Mouse (Mus musculus): ENCODE results near the gene Zc3h10. TPM values are rescaled to one million over a fixed set of nuclear protein-coding genes. Genes with fewer than 3 reads are reported as not detected.

Gene Zc3h10
- polyA plus RNA-seq, 1 experiment from 2014 or later, result 11.3 TPM

DNA sequence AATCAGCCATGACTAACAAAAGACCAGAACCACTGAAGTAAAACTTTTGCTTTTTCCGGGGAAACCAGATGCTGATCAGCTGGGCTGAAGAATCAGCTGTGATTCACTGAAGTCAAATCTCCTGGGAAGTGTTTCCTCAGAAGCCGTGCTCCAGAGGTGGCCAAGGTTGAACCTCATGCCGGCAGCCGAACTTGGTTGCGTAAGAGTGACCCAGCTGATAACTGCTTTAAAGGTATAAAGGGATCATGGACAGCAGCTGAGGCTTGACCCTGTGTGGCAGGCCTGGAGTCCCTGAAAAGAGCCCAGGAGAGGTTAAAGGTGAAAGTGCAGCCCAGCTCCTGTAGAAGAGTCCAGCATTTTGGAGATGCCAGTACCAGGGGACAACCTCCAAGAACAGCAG, 45.2 kb downstream of the Zc3h10 start:
- Histone ChIP-seq H3K36me3 (ENCODE audit: control insufficient read depth, insufficient read depth, low read length) (no peaks in the 10 kb centered on the region), H3K4me2 (ENCODE audit: low read length) (no peak overlapping the region), H3K4me1 (replicated peaks; ENCODE audit: control insufficient read depth, insufficient read depth, low read length) (peaks cover 11% of the 10 kb centered on the region), H3K4me3 (ENCODE audit: low read depth, low read length) (no peak overlapping the region), H3K9me3 (ENCODE audit: control insufficient read depth, low read length) (no peaks in the 10 kb centered on the region), H3K9ac (ENCODE audit: low read length) (no peak overlapping the region), H3K27me3 (replicated peaks; ENCODE audit: control insufficient read depth, insufficient read depth, low read length) (no peaks in the 10 kb centered on the region), H3K27ac (ENCODE audit: low read depth) (peak overlapping the region; percentile 27; the same call in 1 of the 2 replicates)
- 59% methylated on average over 5 of the region's 5 CpGs for WGBS
- DNase-seq (ENCODE audit: low spot score) (no peak), ATAC-seq (replicated peaks; ENCODE audit: low FRiP score, low TSS enrichment, low read depth) (no peak)

- ATAC-seq (replicated peaks; ENCODE audit: low FRiP score, low TSS enrichment, low read depth), result peak; percentile 48
- H3K4me2 ChIP-seq (ENCODE audit: low read length), result peak overlapping the region; percentile 70
- H3K4me1 ChIP-seq (replicated peaks; ENCODE audit: control insufficient read depth, insufficient read depth, low read length), result peaks cover 20% of the 10 kb centered on the region
- no peaks in the 10 kb centered on the region for H3K36me3 ChIP-seq (ENCODE audit: control insufficient read depth, insufficient read depth, low read length)
- peak overlapping the region; percentile 74 for H3K27ac ChIP-seq (ENCODE audit: low read depth)
- DNase-seq (ENCODE audit: low spot score), result peak; percentile 85
- H3K9me3 ChIP-seq (ENCODE audit: control insufficient read depth, low read length), result no peaks in the 10 kb centered on the region
- H3K9ac ChIP-seq (ENCODE audit: low read length), result peak overlapping the region; percentile 61
- peak overlapping the region; percentile 58 for H3K4me3 ChIP-seq (ENCODE audit: low read depth, low read length)
- WGBS, result 3% methylated on average over 21 of the region's 21 CpGs
- H3K27me3 ChIP-seq (replicated peaks; ENCODE audit: control insufficient read depth, insufficient read depth, low read length), result no peaks in the 10 kb centered on the region
Measured at GRCm38 (mm10) chr10:128499116-128499671, 48.4 kb downstream of the Zc3h10 start.

DNA sequence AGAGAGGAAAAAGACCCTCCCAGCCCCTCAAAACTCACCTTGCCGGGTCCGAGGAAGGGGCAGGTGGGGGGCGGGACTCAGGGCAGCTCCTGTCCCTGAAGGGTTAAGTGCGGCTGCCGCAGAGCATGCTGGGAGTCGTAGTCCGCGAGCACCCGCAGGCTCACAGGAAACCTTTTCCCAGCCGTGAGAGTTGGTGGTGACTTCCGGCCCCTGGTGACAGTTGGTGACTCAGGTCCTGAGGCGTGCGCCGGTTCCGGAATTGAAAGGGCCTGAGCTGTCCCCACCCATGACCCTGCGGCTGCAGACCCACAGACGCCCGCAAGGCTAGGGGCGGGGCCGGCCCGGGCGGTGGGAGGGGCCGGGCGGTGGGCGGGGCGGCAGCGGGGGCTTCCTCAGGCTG, 49.0 kb downstream of the Zc3h10 start, which contains the start of gene Myl6b:
Gene Myl6b, minus strand, starts transcription at position 96 of the 400 bp plus-strand sequence.
- peak within 1 kb of the TSS; percentile 58 for H3K4me3 ChIP-seq (ENCODE audit: low read depth, low read length)
- H3K27me3 ChIP-seq (replicated peaks; ENCODE audit: control insufficient read depth, insufficient read depth, low read length), result no peaks in the 10 kb centered on the region
- no peaks in the 10 kb centered on the region for H3K36me3 ChIP-seq (ENCODE audit: control insufficient read depth, insufficient read depth, low read length)
- peak; percentile 95 for DNase-seq (ENCODE audit: low spot score)
- H3K9me3 ChIP-seq (ENCODE audit: control insufficient read depth, low read length), result no peaks in the 10 kb centered on the region
- H3K4me1 ChIP-seq (replicated peaks; ENCODE audit: control insufficient read depth, insufficient read depth, low read length), result peaks cover 20% of the 10 kb centered on the region
- H3K9ac ChIP-seq (ENCODE audit: low read length), result peak within 1 kb of the TSS; percentile 61
- peak; percentile 84 for ATAC-seq (replicated peaks; ENCODE audit: low FRiP score, low TSS enrichment, low read depth)
- peak within 1 kb of the TSS; percentile 70 for H3K4me2 ChIP-seq (ENCODE audit: low read length)
- H3K27ac ChIP-seq (ENCODE audit: low read depth), result peak within 1 kb of the TSS; percentile 74
- WGBS, result 1% methylated on average over 27 of the region's 27 CpGs

DNA sequence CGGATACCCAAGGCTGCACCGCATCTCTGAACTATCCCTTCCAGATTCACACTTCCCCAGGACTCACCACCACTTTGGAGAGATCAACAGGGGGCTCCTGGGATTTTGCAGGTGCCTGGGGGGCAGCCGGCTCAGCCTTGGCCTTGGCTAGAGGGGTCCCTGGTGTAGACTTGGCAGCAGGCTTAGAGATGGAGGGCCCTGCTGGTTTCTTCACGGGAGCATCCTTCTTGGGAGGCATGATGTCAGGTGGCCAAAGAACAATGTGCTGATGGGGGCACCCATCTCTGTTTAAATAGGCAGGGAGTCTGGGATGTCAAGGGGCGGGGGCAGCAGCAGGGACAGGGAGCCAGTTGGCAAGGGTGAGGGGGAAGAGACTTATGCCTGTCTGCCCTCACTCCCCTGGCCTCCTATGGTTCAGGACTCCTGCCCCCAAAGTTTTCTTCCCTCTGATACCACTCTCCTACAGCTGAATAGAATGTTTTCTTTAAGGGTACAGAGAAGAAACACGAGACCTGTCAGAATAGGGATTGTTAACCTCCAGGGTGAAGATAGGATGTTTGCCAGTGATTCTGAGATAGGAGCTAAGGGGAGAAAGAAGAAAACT, 50.3 kb downstream of the Zc3h10 start:
- Histone ChIP-seq H3K9me3 (ENCODE audit: control insufficient read depth, low read length) (no peaks in the 10 kb centered on the region), H3K4me2 (ENCODE audit: low read length) (no peak overlapping the region), H3K27ac (ENCODE audit: low read depth) (no peak overlapping the region), H3K4me1 (replicated peaks; ENCODE audit: control insufficient read depth, insufficient read depth, low read length) (peaks cover 20% of the 10 kb centered on the region), H3K4me3 (ENCODE audit: low read depth, low read length) (no peak overlapping the region), H3K27me3 (replicated peaks; ENCODE audit: control insufficient read depth, insufficient read depth, low read length) (no peaks in the 10 kb centered on the region), H3K36me3 (ENCODE audit: control insufficient read depth, insufficient read depth, low read length) (peaks cover 2% of the 10 kb centered on the region; the same call in 1 of the 2 replicates), H3K9ac (ENCODE audit: low read length) (no peak overlapping the region)
- no peak for ATAC-seq (replicated peaks; ENCODE audit: low FRiP score, low TSS enrichment, low read depth)
- DNase-seq (ENCODE audit: low spot score), result no peak
- 36% methylated on average over 6 of the region's 6 CpGs for WGBS

- no peaks in the 10 kb centered on the region for H3K27me3 ChIP-seq (replicated peaks; ENCODE audit: control insufficient read depth, insufficient read depth, low read length)
- no peak overlapping the region for H3K4me3 ChIP-seq (ENCODE audit: low read depth, low read length)
- no peak overlapping the region for H3K4me2 ChIP-seq (ENCODE audit: low read length)
- ATAC-seq (replicated peaks; ENCODE audit: low FRiP score, low TSS enrichment, low read depth) (no peak), DNase-seq (ENCODE audit: low spot score) (no peak)
- H3K27ac ChIP-seq (ENCODE audit: low read depth), result no peak overlapping the region
- H3K36me3 ChIP-seq (ENCODE audit: control insufficient read depth, insufficient read depth, low read length), result peaks cover 8% of the 10 kb centered on the region
- no peaks in the 10 kb centered on the region for H3K9me3 ChIP-seq (ENCODE audit: control insufficient read depth, low read length)
- 49% methylated on average over 6 of the region's 6 CpGs for WGBS
- peaks cover 22% of the 10 kb centered on the region for H3K4me1 ChIP-seq (replicated peaks; ENCODE audit: control insufficient read depth, insufficient read depth, low read length)
- H3K9ac ChIP-seq (ENCODE audit: low read length), result no peak overlapping the region
Measured at GRCm38 (mm10) chr10:128496509-128497077, 51.0 kb downstream of the Zc3h10 start.

GRCm38 (mm10) chr10:128495903-128496302, 51.7 kb downstream of the Zc3h10 start:
- ATAC-seq (replicated peaks; ENCODE audit: low FRiP score, low TSS enrichment, low read depth) (no peak), DNase-seq (ENCODE audit: low spot score) (no peak)
- Histone ChIP-seq H3K4me2 (ENCODE audit: low read length) (no peak overlapping the region), H3K36me3 (ENCODE audit: control insufficient read depth, insufficient read depth, low read length) (peaks cover 15% of the 10 kb centered on the region), H3K9ac (ENCODE audit: low read length) (no peak overlapping the region), H3K9me3 (ENCODE audit: control insufficient read depth, low read length) (no peaks in the 10 kb centered on the region), H3K27ac (ENCODE audit: low read depth) (no peak overlapping the region), H3K4me1 (replicated peaks; ENCODE audit: control insufficient read depth, insufficient read depth, low read length) (peaks cover 28% of the 10 kb centered on the region), H3K4me3 (ENCODE audit: low read depth, low read length) (no peak overlapping the region), H3K27me3 (replicated peaks; ENCODE audit: control insufficient read depth, insufficient read depth, low read length) (no peaks in the 10 kb centered on the region)
- WGBS, result 77% methylated on average over 4 of the region's 4 CpGs

- Histone ChIP-seq H3K9ac (ENCODE audit: low read length) (no peak overlapping the region), H3K4me1 (replicated peaks; ENCODE audit: control insufficient read depth, insufficient read depth, low read length) (peaks cover 29% of the 10 kb centered on the region), H3K27me3 (replicated peaks; ENCODE audit: control insufficient read depth, insufficient read depth, low read length) (no peaks in the 10 kb centered on the region), H3K36me3 (ENCODE audit: control insufficient read depth, insufficient read depth, low read length) (peaks cover 21% of the 10 kb centered on the region), H3K9me3 (ENCODE audit: control insufficient read depth, low read length) (no peaks in the 10 kb centered on the region), H3K4me3 (ENCODE audit: low read depth, low read length) (0 out of 2 replicates have a peak overlapping the region, but pooled peaks have one; percentile 99), H3K4me2 (ENCODE audit: low read length) (peak overlapping the region; percentile 87), H3K27ac (ENCODE audit: low read depth) (no peak overlapping the region)
- no peak for ATAC-seq (replicated peaks; ENCODE audit: low FRiP score, low TSS enrichment, low read depth)
- DNase-seq (ENCODE audit: low spot score), result no peak
- WGBS, result 82% methylated on average over 2 of the region's 2 CpGs
Measured at GRCm38 (mm10) chr10:128495270-128495669, 52.3 kb downstream of the Zc3h10 start.

DNA sequence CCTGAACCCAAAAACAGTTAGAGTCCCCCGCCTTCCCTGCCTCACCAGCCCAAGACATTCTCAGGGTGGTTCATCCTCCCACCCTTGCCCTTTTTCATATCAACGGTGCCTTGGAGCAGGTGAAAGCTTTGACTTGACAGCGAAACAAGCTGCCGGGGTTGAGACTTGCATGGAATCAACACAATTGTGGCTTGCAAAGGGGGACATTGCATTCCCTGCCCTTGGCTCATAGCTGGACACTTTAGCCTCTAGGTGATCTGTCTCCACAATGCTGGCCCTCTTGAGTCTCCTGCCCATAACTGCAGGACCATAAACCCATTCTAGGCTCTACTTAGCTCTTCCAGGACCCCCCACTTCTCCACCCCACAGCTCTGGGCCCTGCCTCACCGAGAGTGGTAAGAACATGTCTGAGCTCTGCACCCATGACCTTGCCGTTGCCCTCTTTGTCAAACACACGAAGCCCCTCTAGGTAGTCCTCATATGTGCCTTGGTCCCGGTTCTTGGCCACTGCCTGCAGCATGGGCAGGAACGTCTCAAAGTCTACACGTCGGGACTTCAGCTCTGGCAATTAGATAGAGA, 52.8 kb downstream of the Zc3h10 start:
- peaks cover 26% of the 10 kb centered on the region for H3K36me3 ChIP-seq (ENCODE audit: control insufficient read depth, insufficient read depth, low read length)
- H3K4me2 ChIP-seq (ENCODE audit: low read length), result peak overlapping the region; percentile 87
- no peaks in the 10 kb centered on the region for H3K27me3 ChIP-seq (replicated peaks; ENCODE audit: control insufficient read depth, insufficient read depth, low read length)
- H3K27ac ChIP-seq (ENCODE audit: low read depth), result peak overlapping the region; percentile 95; the same call in 1 of the 2 replicates
- H3K9ac ChIP-seq (ENCODE audit: low read length), result peak overlapping the region; percentile 72
- DNase-seq (ENCODE audit: low spot score) (no peak), ATAC-seq (replicated peaks; ENCODE audit: low FRiP score, low TSS enrichment, low read depth) (no peak)
- H3K4me3 ChIP-seq (ENCODE audit: low read depth, low read length), result peak overlapping the region; percentile 99
- WGBS, result 47% methylated on average over 11 of the region's 11 CpGs
- no peaks in the 10 kb centered on the region for H3K9me3 ChIP-seq (ENCODE audit: control insufficient read depth, low read length)
- peaks cover 29% of the 10 kb centered on the region for H3K4me1 ChIP-seq (replicated peaks; ENCODE audit: control insufficient read depth, insufficient read depth, low read length)
